18 mouse cellular contexts compared by ENCODE assay signal in genomic region chr5:52810446-52810845, GRCm38 (mm10). TPM values are rescaled to one million over a fixed set of nuclear protein-coding genes. Genes with fewer than 3 reads are reported as not detected.
DNase-seq lines count a peak whose midpoint lies in the region; ATAC-seq and TF ChIP-seq lines count a peak whose summit lies in the region.
"Had no signal": no experiment of that assay in that cellular context is flagged by ENCODE, and none has a peak within 500 bp of the region (broad histone marks: within the 10 kb centered on the region; RNA-seq: fewer than 3 reads in every experiment).

No protein-coding gene starts in this region.

- CTCF ChIA-PET in Patski (lab: Charles Lee): interaction anchor here (1.1 kb wide), 1 partner anchor 645 kb away, joined by 3 read pairs; no protein-coding TSS in a partner anchor

- H3K27me3 ChIP-seq in Patski: no peaks in the 10 kb centered on the region
- H3K27me3 ChIP-seq: CH12.LX had no signal

- peak; percentile 60 for ATAC-seq in Patski
- ATAC-seq: activated CD4-positive, CD25-positive, alpha-beta regulatory T cell, adult 4 months; CD4-positive, CD25-positive, alpha-beta regulatory T cell, adult 4 months had no signal

- POLR2A ChIA-PET in Patski (lab: Charles Lee): no interaction called here

- intact Hi-C loops in heart, postnatal 10 days (cut with DNase I): no loop called here

- peak; percentile 73 for DNase-seq in heart, adult 11 months
- no peak for DNase-seq in heart, postnatal 10 days
- no peak for DNase-seq in Patski (ENCODE audit: low read depth, low spot score)
- no peak for DNase-seq in urinary bladder, adult 18-20 months (ENCODE audit: low spot score in 2 of 2)
- DNase-seq: adrenal gland, adult 2 months; adrenal gland, adult 8-10 months; adrenal gland, postnatal 10 days; adrenal gland, postnatal 14 days; adrenal gland, postnatal 25 days; adrenal gland, postnatal 36 days; B cell, adult 2 months; cerebellum, adult 11 months; cerebellum, adult 11-12 months; cerebellum, adult 18-20 months; cerebellum, adult 2 months had no signal

- in situ Hi-C loops in Patski (cut with MboI; ENCODE audit: low pct_unique_long_range_greater_than_20kb): loop anchor here (10.0 kb wide), 2 partner anchors 146 to 296 kb away; partner anchors contain the start of gene Sepsecs

- no peak for TF ChIP-seq CTCF in Patski (IDR thresholded peaks at IDR 0.05)

RNA-seq across cellular contexts. Expression of gene Anapc4, which starts 23.4 kb away (rescaled TPM):
- 10 to 100 TPM; 48.4 to 48.6 TPM for total RNA-seq in heart, postnatal 10 days (2021)
- polyA plus RNA-seq in Patski (2021): 179 TPM

RNA-seq across cellular contexts. Expression of gene Zcchc4, which starts 35.2 kb away (rescaled TPM):
- total RNA-seq in heart, postnatal 10 days (2021): 1 to 10 TPM; 6.3 to 7.8 TPM
- 19.6 TPM for polyA plus RNA-seq in Patski (2021)
